Mouse (Mus musculus): Measurements from ENCODE around the gene Fzd5. TPM values are rescaled to one million over a fixed set of nuclear protein-coding genes. Genes with fewer than 3 reads are reported as not detected.

The Fzd5 gene
- polyA plus RNA-seq (2016; fragmentation: Nextera tagmentation; extraction: Ambion mirVana) = 1.7 and 2.0 TPM in 2 replicates

GRCm38 (mm10) chr1:64737502-64738179, at the start of gene Fzd5:
Gene Fzd5 (minus strand): TSS chr1:64737751.
- WGBS = under 1% methylated on average over 61 of the region's 73 CpGs
- Histone ChIP-seq H3K36me3 (no peaks in the 10 kb centered on the region), H3K4me2 (peak within 1 kb of the TSS; percentile 91), H3K9me3 (replicated peaks) (no peaks in the 10 kb centered on the region), H3K9ac (peak within 1 kb of the TSS; percentile 82), H3K4me1 (replicated peaks) (peaks cover 46% of the 10 kb centered on the region), H3K27ac (ENCODE audit: poor library complexity, severe bottlenecking) (peak within 1 kb of the TSS; percentile 61), H3K4me3 (peak within 1 kb of the TSS; percentile 74), H3K27me3 (replicated peaks) (peaks cover 14% of the 10 kb centered on the region)
- peak; percentile 95 for ATAC-seq (ENCODE audit: insufficient number of reproducible peaks, low FRiP score)

GRCm38 (mm10) chr1:64779863-64780262, 42.3 kb upstream of the Fzd5 start:
- no peak for ATAC-seq (ENCODE audit: insufficient number of reproducible peaks, low FRiP score)
- no peaks in the 10 kb centered on the region for H3K36me3 ChIP-seq
- no peaks in the 10 kb centered on the region for H3K4me1 ChIP-seq (replicated peaks)
- no peak overlapping the region for H3K4me2 ChIP-seq
- H3K9me3 ChIP-seq (replicated peaks) = no peaks in the 10 kb centered on the region
- no peak overlapping the region for H3K9ac ChIP-seq
- H3K27ac ChIP-seq (ENCODE audit: poor library complexity, severe bottlenecking) = no peak overlapping the region
- no peak overlapping the region for H3K4me3 ChIP-seq
- H3K27me3 ChIP-seq (replicated peaks) = no peaks in the 10 kb centered on the region
- 81% methylated on average over 12 of the region's 12 CpGs for WGBS

- Histone ChIP-seq H3K4me1 (replicated peaks) (no peaks in the 10 kb centered on the region), H3K27me3 (replicated peaks) (no peaks in the 10 kb centered on the region), H3K4me3 (no peak overlapping the region), H3K36me3 (no peaks in the 10 kb centered on the region), H3K9me3 (replicated peaks) (no peaks in the 10 kb centered on the region), H3K9ac (no peak overlapping the region), H3K4me2 (no peak overlapping the region), H3K27ac (ENCODE audit: poor library complexity, severe bottlenecking) (no peak overlapping the region)
- WGBS = 72% methylated on average over 5 of the region's 5 CpGs
- no peak for ATAC-seq (ENCODE audit: insufficient number of reproducible peaks, low FRiP score)
Observed at GRCm38 (mm10) chr1:64779415-64779814, 41.9 kb upstream of the Fzd5 start.

- Histone ChIP-seq H3K9me3 (replicated peaks) (no peaks in the 10 kb centered on the region), H3K9ac (no peak overlapping the region), H3K27ac (ENCODE audit: poor library complexity, severe bottlenecking) (no peak overlapping the region), H3K4me2 (no peak overlapping the region), H3K27me3 (replicated peaks) (no peaks in the 10 kb centered on the region), H3K36me3 (no peaks in the 10 kb centered on the region), H3K4me3 (no peak overlapping the region), H3K4me1 (replicated peaks) (no peaks in the 10 kb centered on the region)
- no peak for ATAC-seq (ENCODE audit: insufficient number of reproducible peaks, low FRiP score)
- WGBS = 66% methylated on average over 4 of the region's 4 CpGs
Observed at GRCm38 (mm10) chr1:64773305-64773704, 35.8 kb upstream of the Fzd5 start.

GRCm38 (mm10) chr1:64770169-64770568, 32.6 kb upstream of the Fzd5 start:
- WGBS = 47% methylated on average over 6 of the region's 6 CpGs
- no peaks in the 10 kb centered on the region for H3K4me1 ChIP-seq (replicated peaks)
- no peak overlapping the region for H3K4me2 ChIP-seq
- no peak overlapping the region for H3K4me3 ChIP-seq
- H3K27ac ChIP-seq (ENCODE audit: poor library complexity, severe bottlenecking) = no peak overlapping the region
- H3K9me3 ChIP-seq (replicated peaks) = no peaks in the 10 kb centered on the region
- no peaks in the 10 kb centered on the region for H3K36me3 ChIP-seq
- H3K27me3 ChIP-seq (replicated peaks) = no peaks in the 10 kb centered on the region
- ATAC-seq (ENCODE audit: insufficient number of reproducible peaks, low FRiP score) = no peak
- no peak overlapping the region for H3K9ac ChIP-seq

- no peak for ATAC-seq (ENCODE audit: insufficient number of reproducible peaks, low FRiP score)
- Histone ChIP-seq H3K27ac (ENCODE audit: poor library complexity, severe bottlenecking) (no peak overlapping the region), H3K4me2 (no peak overlapping the region), H3K9ac (no peak overlapping the region), H3K27me3 (replicated peaks) (no peaks in the 10 kb centered on the region), H3K4me3 (no peak overlapping the region), H3K9me3 (replicated peaks) (peaks cover 4% of the 10 kb centered on the region; the same call in 1 of the 2 replicates), H3K36me3 (no peaks in the 10 kb centered on the region), H3K4me1 (replicated peaks) (no peaks in the 10 kb centered on the region; the same call in 1 of the 2 replicates)
- WGBS = 32% methylated on average over 4 of the region's 4 CpGs
Observed at GRCm38 (mm10) chr1:64761646-64762045, 24.1 kb upstream of the Fzd5 start.

GRCm38 (mm10) chr1:64757766-64758165, 20.2 kb upstream of the Fzd5 start:
- H3K27me3 ChIP-seq (replicated peaks) = no peaks in the 10 kb centered on the region
- ATAC-seq (ENCODE audit: insufficient number of reproducible peaks, low FRiP score) = no peak

GRCm38 (mm10) chr1:64757254-64757653, 19.7 kb upstream of the Fzd5 start:
- H3K27me3 ChIP-seq (replicated peaks) = no peaks in the 10 kb centered on the region
- H3K4me3 ChIP-seq = no peak overlapping the region
- no peaks in the 10 kb centered on the region; the same call in 1 of the 2 replicates for H3K4me1 ChIP-seq (replicated peaks)
- H3K9ac ChIP-seq = no peak overlapping the region
- no peak overlapping the region for H3K27ac ChIP-seq (ENCODE audit: poor library complexity, severe bottlenecking)
- 44% methylated on average over 2 of the region's 2 CpGs for WGBS
- no peaks in the 10 kb centered on the region for H3K36me3 ChIP-seq
- ATAC-seq (ENCODE audit: insufficient number of reproducible peaks, low FRiP score) = no peak
- no peak overlapping the region for H3K4me2 ChIP-seq
- no peaks in the 10 kb centered on the region for H3K9me3 ChIP-seq (replicated peaks)

More at GRCm38 (mm10) chr1:64757766-64758165, 20.2 kb upstream of the Fzd5 start:
- Histone ChIP-seq H3K36me3 (no peaks in the 10 kb centered on the region), H3K9me3 (replicated peaks) (no peaks in the 10 kb centered on the region), H3K27ac (ENCODE audit: poor library complexity, severe bottlenecking) (no peak overlapping the region), H3K9ac (no peak overlapping the region), H3K4me2 (no peak overlapping the region), H3K4me1 (replicated peaks) (no peaks in the 10 kb centered on the region; the same call in 1 of the 2 replicates), H3K4me3 (no peak overlapping the region)
- WGBS = 67% methylated on average over 5 of the region's 5 CpGs

GRCm38 (mm10) chr1:64756640-64757030, 19.1 kb upstream of the Fzd5 start:
- Histone ChIP-seq H3K4me3 (no peak overlapping the region), H3K4me1 (replicated peaks) (no peaks in the 10 kb centered on the region; the same call in 1 of the 2 replicates), H3K9me3 (replicated peaks) (no peaks in the 10 kb centered on the region), H3K36me3 (no peaks in the 10 kb centered on the region), H3K27me3 (replicated peaks) (no peaks in the 10 kb centered on the region), H3K4me2 (no peak overlapping the region), H3K27ac (ENCODE audit: poor library complexity, severe bottlenecking) (no peak overlapping the region), H3K9ac (no peak overlapping the region)
- no peak for ATAC-seq (ENCODE audit: insufficient number of reproducible peaks, low FRiP score)
- 55% methylated on average over 10 of the region's 10 CpGs for WGBS

- H3K36me3 ChIP-seq = no peaks in the 10 kb centered on the region
- H3K27ac ChIP-seq (ENCODE audit: poor library complexity, severe bottlenecking) = no peak overlapping the region
Observed at GRCm38 (mm10) chr1:64755971-64756639, 18.6 kb upstream of the Fzd5 start.

GRCm38 (mm10) chr1:64754658-64755057, 17.1 kb upstream of the Fzd5 start:
- H3K9ac ChIP-seq = no peak overlapping the region
- no peaks in the 10 kb centered on the region for H3K9me3 ChIP-seq (replicated peaks)
- 85% methylated on average over 5 of the region's 5 CpGs for WGBS
- no peak overlapping the region for H3K4me3 ChIP-seq
- no peaks in the 10 kb centered on the region for H3K27me3 ChIP-seq (replicated peaks)
- no peaks in the 10 kb centered on the region; the same call in 1 of the 2 replicates for H3K4me1 ChIP-seq (replicated peaks)
- no peak overlapping the region for H3K27ac ChIP-seq (ENCODE audit: poor library complexity, severe bottlenecking)
- no peaks in the 10 kb centered on the region for H3K36me3 ChIP-seq
- H3K4me2 ChIP-seq = no peak overlapping the region
- no peak for ATAC-seq (ENCODE audit: insufficient number of reproducible peaks, low FRiP score)

More at GRCm38 (mm10) chr1:64755971-64756639, 18.6 kb upstream of the Fzd5 start:
- 60% methylated on average over 7 of the region's 7 CpGs for WGBS
- Histone ChIP-seq H3K9ac (no peak overlapping the region), H3K4me1 (replicated peaks) (no peaks in the 10 kb centered on the region; the same call in 1 of the 2 replicates), H3K4me3 (no peak overlapping the region), H3K4me2 (no peak overlapping the region), H3K27me3 (replicated peaks) (no peaks in the 10 kb centered on the region), H3K9me3 (replicated peaks) (no peaks in the 10 kb centered on the region)
- no peak for ATAC-seq (ENCODE audit: insufficient number of reproducible peaks, low FRiP score)
